Comparison of ENCODE assay signal across 8 mouse cellular contexts in genomic region chr5:144158604-144159003, GRCm38 (mm10). TPM values are rescaled to one million over a fixed set of nuclear protein-coding genes. Genes with fewer than 3 reads are reported as not detected.
DNase-seq lines count a peak whose midpoint lies in the region; ATAC-seq lines count a peak whose summit lies in the region.

No protein-coding gene starts in this region.

- 0 out of 2 replicates have a peak overlapping the region, but pooled peaks have one; percentile 15 for H3K9ac ChIP-seq in forebrain, embryonic 16.5 days (replicated peaks; ENCODE audit: low read depth, low read length)
- no peak overlapping the region for H3K9ac ChIP-seq in hindbrain, embryonic 14.5 days

- DNase-seq in heart, adult 11 months, result peak; percentile 98
- DNase-seq in heart, embryonic 10.5 days (ENCODE audit: low spot score), result no peak
- DNase-seq in adrenal gland, adult 8-10 months, result peak; percentile 89
- peak; percentile 70 for DNase-seq in hindbrain, embryonic 14.5 days (ENCODE audit: low spot score)
- peak; percentile 53 to 57 for DNase-seq in left cerebral cortex, postnatal 25 days (ENCODE audit: low spot score in 2 of 2)
- DNase-seq in right cerebral cortex, postnatal 4 days, result peak; percentile 35
- DNase-seq in thymus, postnatal 4 days, result no peak

- no peak overlapping the region for H3K4me2 ChIP-seq in forebrain, embryonic 16.5 days (ENCODE audit: low read length)
- no peak overlapping the region for H3K4me2 ChIP-seq in hindbrain, embryonic 14.5 days (replicated peaks)

- no peak overlapping the region for H3K4me3 ChIP-seq in heart, embryonic 10.5 days
- H3K4me3 ChIP-seq in forebrain, embryonic 16.5 days (replicated peaks; ENCODE audit: low read length), result no peak overlapping the region
- no peak overlapping the region for H3K4me3 ChIP-seq in hindbrain, embryonic 14.5 days (replicated peaks; ENCODE audit: low read length)

- peak; percentile 72; the same call in 1 of the 2 replicates for ATAC-seq in forebrain, embryonic 16.5 days
- peak; percentile 62 for ATAC-seq in hindbrain, embryonic 14.5 days (ENCODE audit: low FRiP score)

- 55% methylated on average over 4 of the region's 4 CpGs for WGBS in heart, embryonic 10.5 days
- WGBS in forebrain, embryonic 16.5 days, result 19% methylated on average over 4 of the region's 4 CpGs
- WGBS in hindbrain, embryonic 14.5 days, result 23% methylated on average over 4 of the region's 4 CpGs

- H3K36me3 ChIP-seq in heart, embryonic 10.5 days, result peaks cover 32% of the 10 kb centered on the region
- no peaks in the 10 kb centered on the region; the same call in none of the 2 replicates for H3K36me3 ChIP-seq in forebrain, embryonic 16.5 days (ENCODE audit: control insufficient read depth, insufficient read depth)
- peaks cover 41% of the 10 kb centered on the region for H3K36me3 ChIP-seq in hindbrain, embryonic 14.5 days (replicated peaks; ENCODE audit: control insufficient read depth, insufficient read depth)

- no peak overlapping the region for H3K27ac ChIP-seq in heart, embryonic 10.5 days
- H3K27ac ChIP-seq in forebrain, embryonic 16.5 days (ENCODE audit: low read length), result 0 out of 2 replicates have a peak overlapping the region, but pooled peaks have one; percentile 17
- H3K27ac ChIP-seq in hindbrain, embryonic 14.5 days, result peak overlapping the region; percentile 54

- no peaks in the 10 kb centered on the region for H3K9me3 ChIP-seq in heart, embryonic 10.5 days
- no peaks in the 10 kb centered on the region for H3K9me3 ChIP-seq in forebrain, embryonic 16.5 days (ENCODE audit: control insufficient read depth, low read length)
- H3K9me3 ChIP-seq in hindbrain, embryonic 14.5 days (ENCODE audit: control insufficient read depth, low read length), result no peaks in the 10 kb centered on the region

- intact Hi-C loops in left cerebral cortex, postnatal 25 days (cut with DNase I), result no loop called here

- peaks cover 24% of the 10 kb centered on the region for H3K4me1 ChIP-seq in heart, embryonic 10.5 days
- peaks cover 5% of the 10 kb centered on the region; the same call in 1 of the 2 replicates for H3K4me1 ChIP-seq in forebrain, embryonic 16.5 days (replicated peaks; ENCODE audit: control insufficient read depth, insufficient read depth, low read length)
- H3K4me1 ChIP-seq in hindbrain, embryonic 14.5 days (replicated peaks; ENCODE audit: control insufficient read depth, insufficient read depth, low read length), result no peaks in the 10 kb centered on the region

- H3K27me3 ChIP-seq in heart, embryonic 10.5 days (ENCODE audit: insufficient read depth, poor library complexity, severe bottlenecking), result no peaks in the 10 kb centered on the region
- H3K27me3 ChIP-seq in forebrain, embryonic 16.5 days (replicated peaks; ENCODE audit: control insufficient read depth, insufficient read depth, low read length), result no peaks in the 10 kb centered on the region
- H3K27me3 ChIP-seq in hindbrain, embryonic 14.5 days (ENCODE audit: control insufficient read depth, insufficient read depth, low read length), result no peaks in the 10 kb centered on the region

RNA-seq across cellular contexts. Expression of gene Bhlha15, which starts 31.5 kb away (rescaled TPM):
- 1.3 TPM in 2 replicates for polyA plus RNA-seq in heart, embryonic 10.5 days (2016; fragmentation: Nextera tagmentation; extraction: Ambion mirVana)
- 1 to 10 TPM in 3 of 4 experiments, under 1 TPM in 1; 0.61 to 3.0 (median 2.3) TPM for total RNA-seq in adrenal gland, adult 8-10 months (2022)
- polyA plus RNA-seq in forebrain, embryonic 16.5 days (2015; fragmentation: Nextera tagmentation; extraction: Ambion mirVana), result 0.05 and 0.09 TPM in 2 replicates
- 0.11 and 0.12 TPM in 2 replicates for polyA plus RNA-seq in hindbrain, embryonic 14.5 days (2014; fragmentation: Nextera tagmentation; extraction: Ambion mirVana)
- total RNA-seq in left cerebral cortex, postnatal 25 days (2021), result under 1 TPM; 0.25 to 0.30 TPM

RNA-seq across cellular contexts. Expression of gene Lmtk2, which starts 58.4 kb away (rescaled TPM):
- polyA plus RNA-seq in heart, embryonic 10.5 days (2016; fragmentation: Nextera tagmentation; extraction: Ambion mirVana), result 5.3 and 6.0 TPM in 2 replicates
- 10 to 100 TPM; 31.2 to 45.6 (median 38.8) TPM for total RNA-seq in adrenal gland, adult 8-10 months (2022)
- 9.4 TPM in 2 replicates for polyA plus RNA-seq in forebrain, embryonic 16.5 days (2015; fragmentation: Nextera tagmentation; extraction: Ambion mirVana)
- 10.8 and 11.2 TPM in 2 replicates for polyA plus RNA-seq in hindbrain, embryonic 14.5 days (2014; fragmentation: Nextera tagmentation; extraction: Ambion mirVana)
- 100 to 1,000 TPM; 163 to 171 TPM for total RNA-seq in left cerebral cortex, postnatal 25 days (2021)

Comparison
In these comparisons a context has a peak if more than half of its experiments do, and no peak if none do; other contexts are left out.
1. DNase-seq: peak in heart, adult 11 months (single experiment), adrenal gland, adult 8-10 months (single experiment), hindbrain, embryonic 14.5 days (single experiment), left cerebral cortex, postnatal 25 days (2 of 2) and right cerebral cortex, postnatal 4 days (single experiment); none in heart, embryonic 10.5 days (single experiment) and thymus, postnatal 4 days (single experiment).